Mouse (Mus musculus) cerebellum, adult 18-20 months (tissue): ENCODE data around the gene Atg9a.
"Not testable (repeated sequence)": the region's sequence is repeated elsewhere in the genome, so short reads cannot be mapped to it uniquely, and the experiment has no call there.

ENCODE experiments used
- DNase-seq, 2 experiments: peaks; one replicate each; pipeline ENCODE4 v3.0.0; 2021

Atg9a gene

DNA sequence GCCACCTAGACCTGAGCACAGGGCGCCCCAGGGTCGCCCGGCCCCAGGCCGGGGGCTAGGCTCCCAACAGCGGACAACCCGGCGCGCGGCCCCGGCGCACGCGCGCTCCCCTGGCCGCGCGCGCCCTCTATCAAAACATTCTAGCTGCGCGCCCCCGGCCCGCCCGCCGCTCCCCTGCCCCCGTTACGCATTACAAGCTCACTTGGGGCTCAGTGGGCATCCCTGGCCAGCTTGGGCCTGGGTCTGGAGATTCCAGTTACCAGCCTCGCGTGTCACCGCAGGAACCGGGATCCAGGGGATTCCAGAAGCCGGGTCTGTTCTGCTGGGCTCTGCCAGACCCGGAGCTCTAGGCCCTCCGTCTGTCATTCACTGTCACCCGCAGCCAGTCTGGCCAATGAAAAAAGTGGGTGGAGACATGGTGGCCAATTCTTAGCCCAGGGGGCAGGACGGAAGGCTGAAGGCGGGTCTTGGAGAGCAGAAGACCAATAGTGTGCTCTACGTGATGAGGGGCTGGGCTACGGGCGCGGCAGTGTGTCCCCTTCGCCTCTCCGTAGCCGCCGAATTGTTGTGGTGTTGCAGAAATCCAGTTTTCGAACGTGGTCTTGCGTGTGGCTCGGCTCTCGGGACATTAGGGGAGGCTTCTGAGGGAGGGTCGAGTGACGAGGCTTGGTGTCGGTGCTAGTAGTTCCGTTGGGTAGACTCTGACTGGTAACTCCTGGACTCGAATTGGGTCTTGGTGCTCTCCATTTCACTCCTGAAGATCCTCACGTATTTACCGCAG is at the start of gene Atg9a, which contains the start of gene Ankzf1:
Atg9a (minus strand) TSS at position 575 of the 781 bp plus-strand sequence.
Ankzf1 (plus strand) TSS at position 530 of the 781 bp plus-strand sequence.
- peak; percentile 92 to 98 for DNase-seq

- peak; percentile 56 to 68 for DNase-seq
Observed at GRCm38 (mm10) chr1:75239591-75239990, 47.6 kb upstream of the Atg9a start.

- DNase-seq, result peak; percentile 91 to 93
Observed at GRCm38 (mm10) chr1:75236117-75237050, 44.4 kb upstream of the Atg9a start, which contains the start of gene Dnajb2. TSS of gene Dnajb2 (plus strand) at chr1:75236406.

- DNase-seq, result peak; percentile 84 to 90
Observed at GRCm38 (mm10) chr1:75234606-75235005, 42.6 kb upstream of the Atg9a start.

DNA sequence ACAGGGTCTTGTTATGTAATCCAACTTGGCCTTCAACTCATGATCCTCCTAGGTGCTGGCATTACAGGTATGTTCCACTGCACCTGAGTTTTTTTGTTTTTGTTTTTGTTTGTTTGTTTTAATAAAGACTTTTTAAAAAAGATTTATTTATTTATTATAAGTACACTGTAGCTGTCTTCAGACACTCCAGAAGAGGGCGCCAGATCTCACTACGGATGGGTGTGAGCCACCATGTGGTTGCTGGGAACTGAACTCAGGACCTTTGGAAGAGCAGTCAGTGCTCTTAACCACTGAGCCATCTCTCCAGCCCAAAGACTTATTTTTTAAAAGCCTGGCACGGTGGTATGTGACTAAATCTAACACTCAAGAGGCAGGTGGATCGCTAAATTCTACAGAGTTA is 40.5 kb upstream of the Atg9a start:
- DNase-seq, result not testable (repeated sequence)

- DNase-seq, result peak in 1 of 2 experiments; percentile 3
Observed at GRCm38 (mm10) chr1:75231664-75232152, 39.7 kb upstream of the Atg9a start, which contains the start of gene A630095N17Rik. TSS of gene A630095N17Rik (minus strand) at chr1:75232102.

- DNase-seq, result no peak
Observed at GRCm38 (mm10) chr1:75231224-75231623, 39.2 kb upstream of the Atg9a start.

- no peak for DNase-seq
Observed at GRCm38 (mm10) chr1:75230335-75230994, 38.5 kb upstream of the Atg9a start.

DNA sequence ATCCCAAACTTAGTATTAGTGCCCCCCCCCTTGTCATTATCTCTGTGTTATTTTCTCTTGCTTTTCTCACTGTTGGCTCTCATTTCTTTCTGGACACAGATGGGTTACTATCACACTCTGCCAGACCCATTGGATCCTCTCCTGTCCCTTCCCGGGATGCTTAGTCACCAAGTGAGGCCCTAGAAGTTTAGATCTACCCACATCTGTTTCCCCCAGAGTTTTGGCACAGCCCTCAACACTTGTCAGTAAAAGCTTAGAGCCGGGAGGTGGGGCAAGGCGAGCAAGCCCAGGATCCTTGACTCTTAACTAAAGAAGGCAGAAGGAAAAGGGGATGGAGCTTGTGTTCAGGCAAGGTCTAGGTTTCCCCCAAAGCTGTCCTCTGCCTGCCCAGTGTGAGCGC is 37.2 kb upstream of the Atg9a start:
- DNase-seq, result no peak

DNA sequence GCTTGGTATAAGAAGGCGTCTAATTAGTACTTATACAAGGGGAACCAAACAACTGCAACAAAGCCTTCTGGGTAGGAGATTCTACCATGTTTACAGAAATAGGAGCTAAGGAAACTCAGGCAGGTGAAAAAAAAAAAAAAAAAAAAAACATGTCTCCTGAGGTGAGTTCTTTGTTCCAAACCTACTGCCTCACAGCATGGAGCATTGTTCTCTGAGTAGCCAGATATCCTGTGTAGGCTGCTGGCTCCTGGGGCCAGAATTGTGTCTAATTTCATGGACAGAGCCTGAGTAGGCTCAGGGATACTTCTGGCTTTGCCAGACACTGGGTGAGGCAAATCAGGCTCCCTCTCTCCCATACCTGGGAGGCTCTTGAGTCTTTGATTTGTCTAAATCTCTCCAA is 35.7 kb upstream of the Atg9a start:
- DNase-seq, result no peak

- DNase-seq, result no peak
Observed at GRCm38 (mm10) chr1:75226138-75226537, 34.1 kb upstream of the Atg9a start.

- no peak for DNase-seq
Observed at GRCm38 (mm10) chr1:75225473-75225872, 33.5 kb upstream of the Atg9a start.

- DNase-seq, result no peak
Observed at GRCm38 (mm10) chr1:75223532-75223931, 31.5 kb upstream of the Atg9a start.

GRCm38 (mm10) chr1:75222926-75223325 is 30.9 kb upstream of the Atg9a start:
- no peak for DNase-seq

GRCm38 (mm10) chr1:75221538-75221937 is 29.5 kb upstream of the Atg9a start:
- DNase-seq, result no peak

GRCm38 (mm10) chr1:75219531-75219930 is 27.5 kb upstream of the Atg9a start, which contains the start of gene Tuba4a:
TSS of gene Tuba4a (minus strand) at chr1:75219865.
- peak in 1 of 2 experiments; percentile 60 for DNase-seq

GRCm38 (mm10) chr1:75219078-75219477 is 27.1 kb upstream of the Atg9a start:
- DNase-seq, result peak; percentile 96 to 97

DNA sequence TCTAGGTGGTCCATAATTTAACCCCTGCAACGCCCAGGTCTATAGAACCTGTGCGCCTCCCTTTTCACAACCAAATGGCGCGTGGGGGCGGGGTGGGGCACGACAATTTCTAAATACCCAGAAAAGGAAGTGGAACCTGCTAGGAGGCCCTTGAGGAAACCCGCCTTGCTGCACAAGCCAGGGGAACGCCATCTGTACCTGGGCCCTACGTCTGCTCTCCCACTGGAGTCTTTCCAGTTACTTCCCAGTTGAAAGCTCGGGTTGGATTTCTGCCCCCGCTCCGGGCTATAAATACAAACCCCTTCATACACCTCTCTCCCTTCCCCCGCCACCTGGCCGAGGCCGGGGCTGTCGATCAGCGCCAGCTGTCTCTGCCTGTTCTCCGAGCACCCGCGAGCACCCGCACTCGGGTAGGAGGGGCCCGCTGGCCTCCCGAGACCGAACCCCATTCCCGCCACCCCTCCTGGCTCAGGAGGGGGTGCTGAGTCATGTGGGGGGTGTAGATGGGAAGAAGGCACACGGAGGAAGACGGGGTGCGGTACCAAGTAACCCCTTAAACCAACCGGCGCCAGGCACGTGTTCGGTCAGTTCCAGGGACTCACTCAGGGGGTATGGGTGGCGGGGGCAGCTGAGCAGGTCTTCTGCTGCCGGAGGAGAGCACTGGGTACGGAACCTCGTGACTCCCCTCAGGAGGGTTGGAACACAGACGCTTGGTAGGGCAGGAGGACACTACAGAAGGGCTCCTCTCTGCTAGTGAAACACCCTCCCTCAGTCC is 26.4 kb upstream of the Atg9a start:
- DNase-seq, result peak; percentile 91 to 95

DNA sequence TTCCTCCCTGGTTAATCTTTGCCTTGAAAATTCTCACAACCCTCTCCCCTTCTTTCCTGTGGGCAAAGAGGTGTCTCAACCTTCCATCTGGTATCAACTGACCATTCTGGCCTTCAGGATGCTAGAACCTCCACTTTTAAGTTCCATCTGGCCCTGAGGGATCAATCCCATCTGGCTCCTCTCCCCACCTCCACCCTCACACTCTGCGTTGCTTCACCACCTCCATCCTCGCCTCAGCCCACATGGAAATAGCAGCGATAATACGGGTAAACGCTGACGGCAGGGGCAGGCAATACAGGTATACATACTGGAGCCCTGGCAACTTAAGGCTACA is 25.9 kb upstream of the Atg9a start:
- peak in 1 of 2 experiments; percentile 66 for DNase-seq

- DNase-seq, result peak; percentile 61 to 65
Observed at GRCm38 (mm10) chr1:75216797-75217585, 25.0 kb upstream of the Atg9a start.

- DNase-seq, result peak in 1 of 2 experiments; percentile 27
Observed at GRCm38 (mm10) chr1:75215785-75216184, 23.8 kb upstream of the Atg9a start.
